Mouse (Mus musculus): ENCODE results near the gene Fam43b.

Fam43b gene

DNA sequence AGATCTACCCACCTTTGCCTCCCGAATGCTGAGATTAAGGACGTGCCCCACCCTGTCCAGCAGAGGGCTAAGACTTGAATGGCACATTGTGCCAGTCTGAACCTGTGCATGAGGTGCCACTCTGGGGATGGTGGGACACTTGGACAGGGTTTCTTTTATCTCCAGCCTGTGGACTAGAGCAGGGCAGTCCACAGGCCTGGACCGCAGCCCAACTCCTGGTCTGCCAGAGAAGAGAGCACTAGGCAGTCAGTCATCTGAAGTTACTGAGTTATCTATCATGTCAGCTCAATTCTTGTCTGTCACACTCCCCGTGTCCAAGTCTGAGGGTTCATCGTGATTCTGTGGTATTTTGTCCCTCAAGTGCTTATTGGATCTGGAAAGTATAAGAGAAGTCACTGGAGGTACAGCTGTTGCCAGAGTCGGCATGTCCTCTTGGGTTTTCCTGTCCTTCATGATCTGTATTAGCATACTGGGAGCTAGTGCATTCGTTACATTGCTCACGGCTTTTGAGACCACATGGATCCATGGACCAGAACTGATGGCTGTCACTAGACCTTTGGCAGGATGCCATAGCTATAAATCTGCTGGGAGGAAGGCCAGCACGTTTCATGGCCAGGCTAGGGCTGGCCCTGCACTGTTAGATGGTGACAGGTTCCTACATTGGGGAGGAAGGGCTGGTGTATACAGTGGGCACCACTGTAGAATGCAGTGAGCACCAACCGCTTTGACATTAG, 42.7 kb downstream of the Fam43b start:
- no peak for DNase-seq (ENCODE audit: extremely low read depth, low read depth, low spot score)

DNA sequence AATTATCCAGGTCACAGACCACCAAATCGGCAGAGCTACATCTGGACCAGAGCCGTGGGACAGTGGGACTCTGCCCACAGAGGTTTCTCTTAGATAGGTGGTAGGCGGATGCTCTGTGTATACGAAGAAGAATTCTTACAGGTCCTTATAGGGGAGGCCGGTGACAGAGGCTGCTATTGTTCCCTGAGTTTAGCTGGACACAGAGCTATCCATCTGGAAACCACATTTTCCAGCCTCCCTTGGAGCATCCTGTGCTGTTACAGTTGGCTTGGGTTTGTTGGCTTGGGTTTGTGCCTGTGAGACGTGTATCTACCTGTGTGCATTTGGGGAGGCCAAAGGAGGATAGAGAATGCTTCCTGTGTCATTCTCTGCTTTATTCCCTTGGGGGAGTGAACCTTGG, 43.6 kb downstream of the Fam43b start:
- DNase-seq (ENCODE audit: extremely low read depth, low read depth, low spot score), result no peak

DNA sequence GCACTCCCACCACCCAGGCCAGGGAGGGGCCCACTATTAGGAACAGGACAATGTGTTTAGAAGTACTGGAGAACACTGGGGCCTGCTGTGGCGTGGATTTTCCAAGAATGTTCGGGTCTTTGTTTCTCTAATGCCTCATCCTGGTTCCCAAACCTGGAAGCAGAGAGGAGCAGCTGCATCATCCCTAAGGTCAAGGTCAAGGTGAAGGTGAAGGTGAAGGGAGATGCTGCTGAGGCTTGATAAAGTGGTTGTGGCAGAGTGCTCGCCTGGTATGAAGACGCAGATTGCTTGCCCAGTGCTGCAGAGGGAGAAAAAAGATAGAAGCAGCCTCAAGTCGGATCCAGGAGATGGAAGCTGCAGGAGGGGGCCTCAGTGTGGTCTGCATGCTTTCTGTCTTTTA, 44.5 kb downstream of the Fam43b start:
- no peak for DNase-seq (ENCODE audit: extremely low read depth, low read depth, low spot score)

- no peak for DNase-seq (ENCODE audit: extremely low read depth, low read depth, low spot score)
Measured at GRCm38 (mm10) chr4:138348716-138349115, 47.6 kb downstream of the Fam43b start.

DNA sequence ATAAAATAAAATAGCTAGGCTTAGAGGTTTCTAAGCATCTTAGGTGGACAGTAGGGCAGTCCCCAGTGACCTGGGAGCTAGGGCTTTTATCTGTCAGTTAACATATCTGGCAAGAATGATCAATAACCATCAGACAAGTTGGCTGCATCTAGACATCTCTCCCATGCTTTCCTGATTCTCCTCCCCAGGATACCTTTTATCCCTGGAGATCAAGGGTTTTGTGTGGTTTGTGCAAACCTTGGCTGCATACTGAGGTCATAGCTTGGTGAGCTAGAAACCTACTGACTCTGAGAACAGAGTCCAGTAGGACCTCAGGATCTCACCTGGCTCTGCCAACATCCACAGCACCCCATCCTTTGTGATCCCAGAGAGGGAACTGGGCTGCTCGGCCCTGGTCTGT, 49.0 kb downstream of the Fam43b start:
- DNase-seq (ENCODE audit: extremely low read depth, low read depth, low spot score), result no peak

- DNase-seq (ENCODE audit: extremely low read depth, low read depth, low spot score), result no peak
Measured at GRCm38 (mm10) chr4:138344891-138345545, 51.3 kb downstream of the Fam43b start.

All from fat pad, adult 2 months (tissue).